Mouse (Mus musculus) ovary, postnatal 14 days (tissue): ENCODE measurements around the gene Pde6h.
"Not testable (repeated sequence)": the region's sequence is repeated elsewhere in the genome, so short reads cannot be mapped to it uniquely, and the experiment has no call there.

Experiments
- DNase-seq: peaks from one replicate; pipeline ENCODE4 v3.0.0; 2022; ENCODE audit warnings: low spot score

Gene Pde6h

GRCm38 (mm10) chr6:136941051-136942021 lies 17.7 kb downstream of the Pde6h start, which contains the start of gene Arhgdib:
Gene Arhgdib (minus strand): TSS chr6:136941899.
- DNase-seq = no peak

- DNase-seq = no peak
Observed at GRCm38 (mm10) chr6:136942280-136942679, 18.6 kb downstream of the Pde6h start.

GRCm38 (mm10) chr6:136943392-136943791 lies 19.8 kb downstream of the Pde6h start:
- no peak for DNase-seq

GRCm38 (mm10) chr6:136944511-136944910 lies 20.9 kb downstream of the Pde6h start:
- no peak for DNase-seq

GRCm38 (mm10) chr6:136946241-136946640 lies 22.6 kb downstream of the Pde6h start:
- no peak for DNase-seq

- DNase-seq = no peak
Observed at GRCm38 (mm10) chr6:136946943-136947342, 23.3 kb downstream of the Pde6h start.

- no peak for DNase-seq
Observed at GRCm38 (mm10) chr6:136947716-136948115, 24.1 kb downstream of the Pde6h start.

- no peak for DNase-seq
Observed at GRCm38 (mm10) chr6:136950171-136950570, 26.5 kb downstream of the Pde6h start.

GRCm38 (mm10) chr6:136952930-136953329 lies 29.3 kb downstream of the Pde6h start:
- no peak for DNase-seq

- no peak for DNase-seq
Observed at GRCm38 (mm10) chr6:136954192-136954591, 30.6 kb downstream of the Pde6h start.

- DNase-seq = no peak
Observed at GRCm38 (mm10) chr6:136954715-136955114, 31.1 kb downstream of the Pde6h start.

GRCm38 (mm10) chr6:136955240-136955639 lies 31.6 kb downstream of the Pde6h start:
- DNase-seq = no peak

- DNase-seq = no peak
Observed at GRCm38 (mm10) chr6:136957062-136957461, 33.4 kb downstream of the Pde6h start.

- no peak for DNase-seq
Observed at GRCm38 (mm10) chr6:136959131-136959530, 35.5 kb downstream of the Pde6h start.

GRCm38 (mm10) chr6:136962957-136963356 lies 39.3 kb downstream of the Pde6h start:
- no peak for DNase-seq

- no peak for DNase-seq
Observed at GRCm38 (mm10) chr6:136964609-136965510, 41.2 kb downstream of the Pde6h start.

- no peak for DNase-seq
Observed at GRCm38 (mm10) chr6:136965912-136966311, 42.3 kb downstream of the Pde6h start.

GRCm38 (mm10) chr6:136967466-136967865 lies 43.8 kb downstream of the Pde6h start:
- no peak for DNase-seq

- DNase-seq = not testable (repeated sequence)
Observed at GRCm38 (mm10) chr6:136968877-136969276, 45.2 kb downstream of the Pde6h start.

- DNase-seq = no peak
Observed at GRCm38 (mm10) chr6:136979274-136980082, 55.8 kb downstream of the Pde6h start.

- DNase-seq = no peak
Observed at GRCm38 (mm10) chr6:136980331-136980746, 56.7 kb downstream of the Pde6h start.

- DNase-seq = no peak
Observed at GRCm38 (mm10) chr6:136982581-136982980, 58.9 kb downstream of the Pde6h start.
